Mouse (Mus musculus): Measurements from ENCODE around the gene Drc3.

The Drc3 gene

GRCm38 (mm10) chr11:60335771-60336170, 17.4 kb upstream of the Drc3 start:
- DNase-seq (ENCODE audit: low read depth, low spot score) = no peak

GRCm38 (mm10) chr11:60338291-60338690, 14.8 kb upstream of the Drc3 start:
- DNase-seq (ENCODE audit: low read depth, low spot score) = peak; percentile 33

GRCm38 (mm10) chr11:60339361-60339760, 13.8 kb upstream of the Drc3 start:
- DNase-seq (ENCODE audit: low read depth, low spot score) = no peak

GRCm38 (mm10) chr11:60345868-60346267, 7.3 kb upstream of the Drc3 start:
- DNase-seq (ENCODE audit: low read depth, low spot score) = no peak

GRCm38 (mm10) chr11:60346537-60346936, 6.6 kb upstream of the Drc3 start:
- DNase-seq (ENCODE audit: low read depth, low spot score) = no peak

- no peak for DNase-seq (ENCODE audit: low read depth, low spot score)
These were observed 1.7 kb upstream of the Drc3 start for GRCm38 (mm10) chr11:60351388-60351787.

GRCm38 (mm10) chr11:60351925-60352371, 1.2 kb upstream of the Drc3 start:
- DNase-seq (ENCODE audit: low read depth, low spot score) = no peak

- no peak for DNase-seq (ENCODE audit: low read depth, low spot score)
These were observed 2.8 kb downstream of the Drc3 start for GRCm38 (mm10) chr11:60355952-60356351.

GRCm38 (mm10) chr11:60357116-60357515, 4.0 kb downstream of the Drc3 start:
- DNase-seq (ENCODE audit: low read depth, low spot score) = no peak

- DNase-seq (ENCODE audit: low read depth, low spot score) = no peak
These were observed 5.4 kb downstream of the Drc3 start for GRCm38 (mm10) chr11:60358548-60358947.

GRCm38 (mm10) chr11:60359138-60359537, 6.0 kb downstream of the Drc3 start:
- DNase-seq (ENCODE audit: low read depth, low spot score) = no peak

GRCm38 (mm10) chr11:60359936-60360335, 6.8 kb downstream of the Drc3 start:
- DNase-seq (ENCODE audit: low read depth, low spot score) = no peak

- DNase-seq (ENCODE audit: low read depth, low spot score) = no peak
These were observed 7.6 kb downstream of the Drc3 start for GRCm38 (mm10) chr11:60360631-60361201.

GRCm38 (mm10) chr11:60366239-60367019, 13.3 kb downstream of the Drc3 start:
- DNase-seq (ENCODE audit: low read depth, low spot score) = peak; percentile 42

GRCm38 (mm10) chr11:60367256-60367655, 14.1 kb downstream of the Drc3 start:
- no peak for DNase-seq (ENCODE audit: low read depth, low spot score)

GRCm38 (mm10) chr11:60368909-60369308, 15.8 kb downstream of the Drc3 start:
- DNase-seq (ENCODE audit: low read depth, low spot score) = no peak

GRCm38 (mm10) chr11:60369448-60369847, 16.3 kb downstream of the Drc3 start:
- DNase-seq (ENCODE audit: low read depth, low spot score) = no peak

- no peak for DNase-seq (ENCODE audit: low read depth, low spot score)
These were observed 17.3 kb downstream of the Drc3 start for GRCm38 (mm10) chr11:60370431-60370830.

GRCm38 (mm10) chr11:60374481-60374880, 21.4 kb downstream of the Drc3 start:
- DNase-seq (ENCODE audit: low read depth, low spot score) = no peak

GRCm38 (mm10) chr11:60383518-60383917, 30.4 kb downstream of the Drc3 start:
- DNase-seq (ENCODE audit: low read depth, low spot score) = no peak

GRCm38 (mm10) chr11:60384762-60385421, 31.8 kb downstream of the Drc3 start:
- no peak for DNase-seq (ENCODE audit: low read depth, low spot score)

- DNase-seq (ENCODE audit: low read depth, low spot score) = no peak
These were observed 32.8 kb downstream of the Drc3 start for GRCm38 (mm10) chr11:60385946-60386345.

- no peak for DNase-seq (ENCODE audit: low read depth, low spot score)
These were observed 34.8 kb downstream of the Drc3 start for GRCm38 (mm10) chr11:60387944-60388343.
